Mouse (Mus musculus) brain, embryonic 18.5 days (tissue): ENCODE results near the gene Acadvl.

Experiments
- DNase-seq: peaks from one replicate; pipeline ENCODE4 v3.0.0-alpha.2; 2012; ENCODE audit warnings: low read depth, low spot score

The Acadvl gene

GRCm38 (mm10) chr11:70014880-70015558, at the start of gene Acadvl:
TSS of gene Acadvl (minus strand) at chr11:70015411.
- DNase-seq: no peak

- DNase-seq: no peak
Measured at GRCm38 (mm10) chr11:70063053-70063452, 47.8 kb upstream of the Acadvl start.

- no peak for DNase-seq
Measured at GRCm38 (mm10) chr11:70059930-70060329, 44.7 kb upstream of the Acadvl start.

GRCm38 (mm10) chr11:70057805-70058204, 42.6 kb upstream of the Acadvl start:
- DNase-seq: no peak

GRCm38 (mm10) chr11:70055618-70056214, 40.5 kb upstream of the Acadvl start:
- no peak for DNase-seq

- DNase-seq: no peak
Measured at GRCm38 (mm10) chr11:70053898-70054570, 38.8 kb upstream of the Acadvl start, which contains the start of gene Asgr1. TSS of gene Asgr1 (plus strand) at chr11:70054085.

- DNase-seq: no peak
Measured at GRCm38 (mm10) chr11:70053156-70053555, 37.9 kb upstream of the Acadvl start.

- no peak for DNase-seq
Measured at GRCm38 (mm10) chr11:70049816-70050215, 34.6 kb upstream of the Acadvl start.

- no peak for DNase-seq
Measured at GRCm38 (mm10) chr11:70049366-70049765, 34.2 kb upstream of the Acadvl start.

GRCm38 (mm10) chr11:70045435-70045834, 30.2 kb upstream of the Acadvl start:
- no peak for DNase-seq

GRCm38 (mm10) chr11:70043665-70044064, 28.5 kb upstream of the Acadvl start:
- no peak for DNase-seq

GRCm38 (mm10) chr11:70042309-70043085, 27.3 kb upstream of the Acadvl start:
- DNase-seq: no peak

- DNase-seq: no peak
Measured at GRCm38 (mm10) chr11:70040184-70040583, 25.0 kb upstream of the Acadvl start.

GRCm38 (mm10) chr11:70039631-70040030, 24.4 kb upstream of the Acadvl start:
- DNase-seq: no peak

GRCm38 (mm10) chr11:70038174-70038573, 23.0 kb upstream of the Acadvl start:
- no peak for DNase-seq

GRCm38 (mm10) chr11:70031321-70031670, 16.1 kb upstream of the Acadvl start:
- no peak for DNase-seq

- no peak for DNase-seq
Measured at GRCm38 (mm10) chr11:70030651-70031320, 15.6 kb upstream of the Acadvl start.

GRCm38 (mm10) chr11:70029829-70030550, 14.8 kb upstream of the Acadvl start:
- no peak for DNase-seq

GRCm38 (mm10) chr11:70029130-70029801, 14.1 kb upstream of the Acadvl start:
- peak; percentile 95 for DNase-seq

GRCm38 (mm10) chr11:70028401-70029129, 13.4 kb upstream of the Acadvl start:
- no peak for DNase-seq
